Mouse (Mus musculus) cerebellum, adult 2 months (tissue): Measurements from ENCODE around the gene Esd.

ENCODE experiments used
- CTCF ChIP-seq: fragments of 200-500 bp; IDR thresholded peaks from 2 replicates; pipeline ENCODE4 v1.5.1; 2011; ENCODE audit warnings: low read depth, mild to moderate bottlenecking, control low read depth, low read length, moderate library complexity, borderline replicate concordance; ENCODE audit not compliant: insufficient read depth
- POLR2A ChIP-seq: fragments of 200-500 bp; IDR thresholded peaks from 2 replicates; pipeline ENCODE4 v1.6.1; 2011; ENCODE audit warnings: low read length, control low read depth, borderline replicate concordance; ENCODE audit not compliant: insufficient read depth

- TF ChIP-seq CTCF (no peak), POLR2A (no peak)
These were observed 35.8 kb downstream of the Esd start for GRCm38 (mm10) chr14:74767892-74768291.
